Mouse (Mus musculus): Measurements from ENCODE around the gene Thbs4.

Gene Thbs4

DNA sequence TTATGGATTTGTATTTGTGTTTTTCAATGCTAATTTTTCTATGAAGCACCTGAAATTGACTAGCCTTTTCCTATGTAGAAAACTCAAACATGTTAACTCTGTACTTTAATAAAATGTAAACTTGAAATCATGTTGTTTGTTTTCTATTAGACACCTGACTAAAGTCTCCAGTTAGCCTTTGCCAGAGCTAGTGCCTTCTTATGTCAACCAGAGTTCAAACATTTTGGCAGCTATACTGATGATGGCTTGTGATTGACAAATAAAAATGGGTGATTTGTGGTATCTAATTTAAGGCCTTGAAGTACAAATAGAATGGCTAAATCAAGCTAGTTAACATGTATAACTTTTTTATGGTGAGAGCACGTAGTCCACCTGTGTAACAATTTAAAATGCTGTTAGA lies 82.8 kb downstream of the Thbs4 start:
- DNase-seq, result no peak

- DNase-seq, result no peak
Observed at GRCm38 (mm10) chr13:92710361-92710760, 84.3 kb downstream of the Thbs4 start.

GRCm38 (mm10) chr13:92709535-92709934 lies 85.1 kb downstream of the Thbs4 start:
- no peak for DNase-seq

DNA sequence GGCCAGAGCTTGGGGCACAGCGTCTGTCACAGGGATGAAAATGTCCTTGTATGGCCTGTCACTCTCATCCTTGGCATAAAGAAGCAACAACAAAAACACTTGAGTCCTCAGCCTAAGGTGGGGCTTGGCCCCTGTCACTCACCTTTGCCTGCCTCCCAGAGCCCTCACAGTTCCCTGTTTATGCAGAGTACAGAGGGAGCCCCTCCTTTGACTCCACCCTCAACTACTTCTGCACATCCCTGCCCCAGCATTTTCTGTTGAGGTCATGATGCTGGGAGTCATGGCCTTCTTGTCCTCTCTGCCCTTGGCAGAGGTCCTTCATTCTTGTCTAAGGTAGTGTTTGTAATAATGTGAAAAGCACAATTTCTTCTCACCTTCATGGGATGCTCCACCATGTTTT lies 86.2 kb downstream of the Thbs4 start:
- DNase-seq, result no peak

- no peak for DNase-seq
Observed at GRCm38 (mm10) chr13:92707941-92708340, 86.7 kb downstream of the Thbs4 start.

DNA sequence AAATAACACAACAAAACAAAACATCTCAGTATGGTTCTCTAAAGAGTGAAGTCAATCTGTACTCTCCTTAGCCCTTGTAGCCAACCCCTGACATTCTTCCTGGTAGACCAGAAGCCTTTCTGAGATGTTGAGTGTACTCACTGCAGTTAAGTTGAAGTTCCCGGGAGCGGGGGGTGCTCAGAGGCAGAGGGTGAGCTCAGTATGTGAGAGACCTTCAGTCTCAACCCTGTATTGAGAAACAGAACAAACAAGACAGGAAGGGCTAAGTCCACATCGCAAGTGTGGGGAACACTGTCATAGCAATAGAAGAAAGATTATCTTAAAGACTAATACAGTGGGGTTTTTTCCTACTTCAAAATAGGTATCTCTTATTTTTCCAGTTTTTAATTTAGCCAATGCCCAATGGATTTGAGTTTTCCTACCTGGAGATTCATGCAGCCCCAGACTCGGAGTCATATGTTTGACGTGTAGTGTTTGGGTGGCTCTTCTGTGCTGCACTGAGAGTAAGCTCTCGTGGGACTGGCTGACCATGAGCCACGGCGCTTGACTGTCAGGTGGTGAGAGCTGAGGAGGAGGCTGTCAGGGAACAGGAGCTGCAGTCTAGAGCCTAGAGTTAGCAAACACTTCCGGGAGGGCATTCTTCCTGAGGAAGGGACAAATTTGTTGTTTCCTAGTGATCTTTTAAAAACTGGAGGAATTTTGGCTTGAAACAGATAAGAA lies 88.1 kb downstream of the Thbs4 start:
- DNase-seq, result no peak

- DNase-seq, result no peak
Observed at GRCm38 (mm10) chr13:92705016-92705535, 89.5 kb downstream of the Thbs4 start.

DNA sequence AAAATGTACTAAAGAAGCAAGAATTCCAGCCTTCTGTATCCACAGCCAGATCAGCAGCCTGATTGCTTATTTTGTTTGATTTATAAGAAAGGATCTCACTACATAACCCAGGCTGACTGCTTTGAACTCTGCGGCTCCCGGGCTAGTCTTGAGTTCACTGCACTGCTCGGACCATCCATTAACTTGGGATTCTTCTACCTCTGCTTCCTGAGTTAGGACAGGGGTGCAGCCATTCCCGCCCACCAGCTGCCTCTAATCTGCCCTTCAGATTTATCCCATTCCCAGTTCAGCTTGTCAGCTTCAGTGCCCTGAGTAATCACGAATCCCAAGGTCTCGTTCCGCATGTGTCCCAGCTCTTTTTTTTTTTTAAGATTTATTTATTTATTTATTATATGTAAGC lies 90.4 kb downstream of the Thbs4 start:
- no peak for DNase-seq

GRCm38 (mm10) chr13:92703241-92704027 lies 91.2 kb downstream of the Thbs4 start:
- DNase-seq, result peak; percentile 66 to 69

- DNase-seq, result no peak
Observed at GRCm38 (mm10) chr13:92702035-92702434, 92.6 kb downstream of the Thbs4 start.
